Mouse (Mus musculus) bone marrow macrophage, adult 2 months (primary cell): ENCODE results near the gene Ccdc85c.

Source experiments
- CTCF ChIP-seq: IDR thresholded peaks from 2 replicates; pipeline ENCODE4 v1.5.1; 2012; ENCODE audit warnings: low read depth, mild to moderate bottlenecking, low read length, moderate library complexity
- POLR2A ChIP-seq: IDR thresholded peaks from 2 replicates; pipeline ENCODE4 v1.6.1; 2012; ENCODE audit warnings: mild to moderate bottlenecking, low read depth, low read length, borderline replicate concordance

DNA sequence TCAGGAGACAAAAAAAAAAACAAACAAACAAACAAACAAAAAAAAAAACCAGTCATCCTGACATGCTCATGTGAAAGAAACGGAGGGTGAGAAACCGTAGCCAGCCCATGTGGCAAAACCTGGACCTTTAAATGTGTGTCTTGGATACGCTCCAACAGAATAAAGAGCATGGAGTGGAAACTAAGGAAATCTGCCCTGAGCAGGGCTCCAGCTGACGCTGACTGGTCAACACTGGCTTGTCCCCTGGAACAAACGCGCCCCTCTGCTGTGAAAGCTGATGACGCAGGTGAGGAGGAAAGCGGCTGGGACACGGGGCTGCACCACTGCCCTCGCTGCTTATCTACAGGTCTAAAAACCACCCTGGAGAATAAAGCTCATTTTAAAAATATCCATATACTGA, 18.5 kb downstream of the Ccdc85c start:
- no peak for TF ChIP-seq POLR2A
- no peak for TF ChIP-seq CTCF
